Mouse (Mus musculus) embryo, embryonic 11 days (tissue): ENCODE data around the gene Baz2a.
A peak's percentile ranks its signal among the peaks of the same experiment; 100 is the strongest.
"Not testable (repeated sequence)": the region's sequence is repeated elsewhere in the genome, so short reads cannot be mapped to it uniquely, and the experiment has no call there.

Experiments used
- DNase-seq: peaks from one replicate; pipeline ENCODE4 v3.0.0-alpha.2; 2015

Gene Baz2a

GRCm38 (mm10) chr10:128091564-128092505 is at the start of gene Baz2a:
Gene Baz2a, plus strand, starts transcription at chr10:128091577.
- DNase-seq: peak; percentile 59

GRCm38 (mm10) chr10:128041636-128042035 is 49.7 kb upstream of the Baz2a start:
- DNase-seq: no peak

- DNase-seq: no peak
These were observed 48.9 kb upstream of the Baz2a start for GRCm38 (mm10) chr10:128042466-128042865.

GRCm38 (mm10) chr10:128043041-128043835 is 48.1 kb upstream of the Baz2a start:
- no peak for DNase-seq

GRCm38 (mm10) chr10:128048157-128048556 is 43.2 kb upstream of the Baz2a start:
- no peak for DNase-seq

GRCm38 (mm10) chr10:128049741-128050140 is 41.6 kb upstream of the Baz2a start:
- no peak for DNase-seq

GRCm38 (mm10) chr10:128050355-128050754 is 41.0 kb upstream of the Baz2a start:
- no peak for DNase-seq

GRCm38 (mm10) chr10:128051589-128051988 is 39.8 kb upstream of the Baz2a start:
- DNase-seq: no peak

- DNase-seq: not testable (repeated sequence)
These were observed 39.2 kb upstream of the Baz2a start for GRCm38 (mm10) chr10:128052136-128052535.

- no peak for DNase-seq
These were observed 38.4 kb upstream of the Baz2a start for GRCm38 (mm10) chr10:128053001-128053400.

GRCm38 (mm10) chr10:128058184-128058583 is 33.2 kb upstream of the Baz2a start:
- DNase-seq: no peak

GRCm38 (mm10) chr10:128058601-128059151 is 32.7 kb upstream of the Baz2a start, which contains the start of gene Ptges3:
Gene Ptges3, plus strand, starts transcription at chr10:128058954.
- DNase-seq: peak; percentile 99

GRCm38 (mm10) chr10:128059207-128059981 is 32.0 kb upstream of the Baz2a start:
- DNase-seq: peak; percentile 68

- DNase-seq: no peak
These were observed 30.3 kb upstream of the Baz2a start for GRCm38 (mm10) chr10:128061109-128061508.

- DNase-seq: no peak
These were observed 29.0 kb upstream of the Baz2a start for GRCm38 (mm10) chr10:128062221-128062989.

GRCm38 (mm10) chr10:128066072-128066471 is 25.3 kb upstream of the Baz2a start:
- no peak for DNase-seq

- DNase-seq: no peak
These were observed 22.2 kb upstream of the Baz2a start for GRCm38 (mm10) chr10:128069201-128069600.

- not testable (repeated sequence) for DNase-seq
These were observed 20.9 kb upstream of the Baz2a start for GRCm38 (mm10) chr10:128070432-128070831.

GRCm38 (mm10) chr10:128078269-128078668 is 13.1 kb upstream of the Baz2a start:
- not testable (repeated sequence) for DNase-seq

GRCm38 (mm10) chr10:128080496-128080895 is 10.9 kb upstream of the Baz2a start:
- no peak for DNase-seq

- no peak for DNase-seq
These were observed 9.4 kb upstream of the Baz2a start for GRCm38 (mm10) chr10:128081807-128082476.
